Mouse (Mus musculus) liver, adult 2 months (tissue): ENCODE measurements at regions not wholly inside any gene's neighbourhood (a gene's known extent, or its start where the extent isn't known, plus 50 kb on each side); places are given as distances from the start of the nearest gene placed in this dataset.

Source experiments
- CTCF ChIP-seq: fragments of 200-500 bp; IDR thresholded peaks from 2 replicates; pipeline ENCODE4 v1.5.1; 2011; ENCODE audit warnings: low read depth, low read length, control low read depth
- POLR2A ChIP-seq: fragments of 200-500 bp; IDR thresholded peaks from 2 replicates; pipeline ENCODE4 v1.6.1; 2011; ENCODE audit warnings: low read length, control low read depth; ENCODE audit not compliant: insufficient read depth; ENCODE audit errors: extremely low read depth

DNA sequence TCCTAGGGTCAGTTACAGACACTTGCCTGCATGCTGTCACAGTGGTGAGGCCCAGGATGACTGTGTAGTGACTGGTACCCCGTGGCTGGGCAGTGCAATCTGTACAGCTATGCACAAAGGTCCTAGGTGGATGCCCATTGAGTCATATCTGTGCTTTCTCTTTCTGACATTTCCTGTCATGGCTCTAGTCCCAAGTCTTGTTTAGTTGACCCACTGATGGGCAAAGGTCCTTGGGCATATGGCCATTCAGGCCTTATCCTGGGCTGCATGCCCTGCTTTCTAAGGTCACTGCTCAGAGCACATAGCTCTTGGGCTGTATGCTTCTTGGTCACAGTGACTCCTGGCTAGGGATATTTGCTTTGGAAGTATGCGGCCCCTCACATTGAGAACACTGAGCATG lies 160.4 kb downstream of the Cyld start:
- TF ChIP-seq POLR2A (no peak), CTCF (no peak)
